Mouse (Mus musculus) ES-CJ7 (cell line): ENCODE measurements at regions not wholly inside any gene's neighbourhood (a gene's known extent, or its start where the extent isn't known, plus 50 kb on each side); places are given as distances from the start of the nearest gene placed in this dataset.
A peak's percentile ranks its signal among the peaks of the same experiment; 100 is the strongest.

Source experiments
- DNase-seq: peaks from one replicate; pipeline ENCODE4 v3.0.0; 2011; ENCODE audit warnings: low read depth, low spot score

- no peak for DNase-seq
Observed at GRCm38 (mm10) chr7:137522450-137522849, 85.0 kb downstream of the Glrx3 start.

DNA sequence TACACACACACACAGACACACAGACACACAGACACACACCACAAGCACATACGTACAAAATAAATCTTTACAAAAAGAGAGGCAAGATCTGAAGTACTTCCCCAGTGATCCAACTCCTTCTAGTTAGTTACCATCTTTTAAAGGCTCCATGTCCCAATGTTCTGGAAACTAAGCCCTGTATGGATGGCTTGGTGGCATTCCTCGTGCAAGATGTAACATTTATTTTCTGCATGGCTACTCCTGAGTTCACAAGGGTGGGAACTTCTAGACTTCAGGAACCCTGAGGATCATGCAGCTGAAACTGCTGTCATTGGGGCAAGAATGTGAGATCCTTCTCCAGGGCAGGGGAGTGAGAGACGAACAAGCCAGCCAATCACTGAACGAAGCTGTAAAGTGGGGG, 96.1 kb downstream of the Glrx3 start:
- DNase-seq = no peak

DNA sequence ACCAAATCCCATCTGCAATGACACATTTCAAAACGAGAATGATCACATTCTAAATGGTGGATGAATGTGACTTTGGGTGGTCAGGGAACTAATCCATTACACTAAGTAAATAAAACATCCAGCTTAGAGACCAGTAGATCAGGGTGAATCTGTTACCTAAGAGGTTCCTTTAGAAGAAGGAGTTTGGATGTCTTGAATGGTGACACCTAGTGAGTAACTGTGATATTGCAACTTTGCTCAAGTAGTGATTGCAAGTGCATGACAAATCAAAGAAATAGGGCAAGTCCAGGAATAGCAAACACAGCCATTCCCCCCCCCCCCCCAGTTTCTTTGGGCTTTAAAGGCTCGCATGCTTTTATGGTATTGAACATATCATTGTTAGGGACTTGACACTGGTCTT, 112.6 kb downstream of the Glrx3 start:
- DNase-seq = peak; percentile 79

GRCm38 (mm10) chr7:137552551-137553198, 115.3 kb downstream of the Glrx3 start:
- no peak for DNase-seq

DNA sequence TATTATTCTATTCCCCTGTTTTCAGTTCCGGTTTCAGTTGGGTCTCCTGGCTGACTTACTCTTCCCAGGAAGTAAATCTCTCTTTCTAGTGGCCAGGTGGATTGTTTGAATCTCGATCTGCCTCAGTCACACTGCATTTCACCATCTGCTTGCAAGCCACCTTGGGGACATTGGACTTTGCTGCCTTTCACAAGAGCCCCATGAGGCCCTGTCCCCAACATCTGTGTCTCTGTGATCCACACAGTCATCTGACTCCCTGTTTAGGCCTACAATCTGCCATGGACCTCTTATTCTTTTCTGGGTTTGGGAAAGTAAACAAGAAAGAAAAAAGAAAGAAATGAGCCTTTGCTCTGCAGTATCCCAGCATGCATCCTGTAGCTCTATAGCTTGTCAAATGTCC, 118.1 kb downstream of the Glrx3 start:
- DNase-seq = no peak

DNA sequence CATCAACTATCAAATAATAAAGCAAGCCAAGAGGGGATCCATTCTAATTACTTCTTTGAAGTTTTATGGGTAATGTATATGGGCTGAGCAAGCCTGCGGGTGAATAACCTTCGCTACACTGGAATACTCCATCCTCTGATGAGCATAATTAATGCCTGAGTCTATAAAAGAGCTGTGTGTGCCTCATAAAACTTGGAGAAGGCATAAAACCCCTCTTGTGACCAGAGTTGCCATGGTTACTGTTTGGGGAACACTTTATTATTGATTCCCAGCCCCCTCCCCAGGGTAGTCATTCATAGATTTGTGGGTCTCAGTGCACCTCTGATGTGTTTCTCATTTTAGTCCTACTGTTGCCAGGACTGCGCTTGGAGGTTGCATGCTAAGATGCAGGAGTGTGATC, 120.0 kb downstream of the Glrx3 start:
- DNase-seq = no peak

- no peak for DNase-seq
Observed at GRCm38 (mm10) chr7:137558871-137559270, 121.5 kb downstream of the Glrx3 start.

GRCm38 (mm10) chr7:137570199-137570598, 132.8 kb downstream of the Glrx3 start:
- DNase-seq = peak; percentile 96

DNA sequence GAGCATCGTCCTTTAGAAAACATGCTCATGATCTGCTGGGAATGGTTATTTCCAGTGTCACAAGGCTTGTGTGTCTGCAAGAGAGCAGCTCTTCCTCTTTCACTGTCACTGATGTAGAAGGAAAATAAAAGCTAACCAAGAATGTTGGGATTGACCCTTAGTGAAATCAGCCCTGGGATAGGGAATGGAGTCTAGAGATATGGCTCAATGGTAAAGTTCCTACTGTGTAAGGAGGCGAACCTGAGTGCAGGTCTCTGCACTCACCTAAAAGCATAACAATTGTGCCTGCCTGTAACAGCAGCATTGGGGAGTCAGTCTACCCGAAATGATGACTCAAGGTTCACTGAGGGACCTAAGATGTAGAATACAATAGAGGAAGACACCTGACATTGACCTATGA, 138.1 kb downstream of the Glrx3 start:
- DNase-seq = no peak

DNA sequence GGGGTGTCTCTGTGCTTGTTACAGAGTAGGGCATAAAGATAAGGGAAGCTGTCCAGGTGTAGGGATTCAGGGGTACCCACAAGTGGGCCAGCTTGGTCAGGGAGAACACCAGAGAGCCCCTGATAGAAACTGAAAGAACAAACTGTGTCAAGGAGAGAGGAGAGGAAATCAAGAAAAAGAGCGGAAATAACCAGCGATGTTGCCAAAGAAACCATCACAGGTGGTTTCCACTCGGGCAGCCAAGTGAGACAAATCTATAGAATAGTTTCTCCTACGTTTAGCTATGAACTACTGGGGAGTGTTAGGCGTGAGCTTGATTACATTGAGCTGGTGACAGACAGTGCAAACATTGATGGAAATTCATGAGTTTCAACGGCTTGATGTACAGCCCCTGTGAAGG, 138.8 kb downstream of the Glrx3 start:
- no peak for DNase-seq

DNA sequence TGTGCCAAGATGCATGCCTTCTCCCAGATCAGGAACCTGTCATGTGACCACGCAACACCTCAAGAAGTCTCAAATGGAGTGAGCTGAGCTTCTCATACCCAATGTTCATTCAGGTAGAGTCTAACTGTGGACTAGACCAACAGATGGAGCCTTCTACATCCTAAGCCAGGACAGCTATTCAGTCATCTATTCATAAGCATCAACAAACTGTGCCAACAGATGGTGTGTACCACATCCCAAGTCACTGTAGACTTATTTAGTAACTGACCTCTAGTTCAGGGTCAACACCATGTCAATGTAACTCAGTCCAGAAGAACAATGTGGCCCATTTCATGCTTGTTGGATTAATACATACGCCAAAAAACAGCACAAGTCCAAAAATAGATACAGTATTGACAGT, 146.1 kb downstream of the Glrx3 start:
- no peak for DNase-seq

GRCm38 (mm10) chr7:137584916-137585315, 147.5 kb downstream of the Glrx3 start:
- DNase-seq = peak; percentile 9

DNA sequence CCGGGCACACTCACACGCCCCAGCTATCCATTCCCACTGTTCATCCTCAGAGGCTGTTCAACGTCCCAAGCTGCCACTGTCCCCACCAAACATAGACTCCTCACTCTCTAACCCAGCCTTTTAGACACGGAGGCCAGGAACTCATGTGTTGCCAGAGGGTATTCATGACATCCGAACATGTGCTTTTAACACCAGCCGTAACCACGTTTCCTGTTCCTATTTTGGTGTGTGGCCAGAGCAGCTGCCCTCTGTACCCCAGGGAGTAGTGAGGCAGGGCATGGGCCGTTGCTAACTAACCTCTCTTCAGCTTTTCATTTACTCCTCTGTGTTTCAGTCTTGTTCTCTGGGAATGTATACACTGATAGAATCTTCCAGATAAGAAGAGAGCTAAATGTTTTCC, 156.2 kb downstream of the Glrx3 start:
- DNase-seq = no peak

GRCm38 (mm10) chr7:137595567-137595966, 158.2 kb downstream of the Glrx3 start:
- no peak for DNase-seq

GRCm38 (mm10) chr7:137596161-137596560, 158.7 kb downstream of the Glrx3 start:
- no peak for DNase-seq

DNA sequence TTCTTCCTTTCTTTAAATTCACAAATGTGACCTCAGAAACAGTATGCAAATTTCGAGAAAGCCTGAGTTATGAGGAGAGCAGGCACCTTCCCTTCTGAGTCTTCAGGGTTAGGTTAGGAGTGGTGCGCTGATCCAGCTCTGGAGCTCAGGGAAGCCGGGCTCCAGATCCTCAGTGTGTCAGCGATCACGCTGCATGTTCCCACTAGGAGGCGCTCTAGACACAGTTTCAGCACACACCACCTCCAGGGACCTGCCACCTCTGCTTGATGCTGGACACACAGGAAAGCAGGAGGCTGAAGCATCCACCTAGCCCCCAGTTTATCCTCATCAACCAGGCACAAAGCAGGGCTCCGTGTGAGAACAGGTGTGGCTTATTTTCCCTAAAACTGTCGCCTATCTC, 165.6 kb downstream of the Glrx3 start:
- DNase-seq = peak; percentile 74

DNA sequence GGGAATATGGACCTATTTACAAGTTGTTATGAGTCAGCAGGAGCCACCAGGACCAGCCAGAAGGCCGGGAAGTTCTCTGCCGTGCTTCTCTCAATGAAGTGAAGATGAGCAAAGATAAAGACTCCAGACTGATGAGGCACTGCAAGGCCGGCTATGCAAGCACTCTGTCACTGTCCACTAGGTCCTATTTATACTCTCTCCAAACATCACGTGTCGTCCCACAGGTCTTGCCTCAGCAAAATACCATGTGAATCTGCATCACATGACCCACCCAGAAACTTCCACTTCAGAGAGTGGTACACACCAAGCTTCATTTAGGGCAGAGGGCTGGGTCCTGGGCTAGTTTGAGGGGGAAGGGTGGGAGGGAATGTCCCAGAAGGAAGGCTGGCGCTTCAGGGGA, 172.3 kb downstream of the Glrx3 start:
- no peak for DNase-seq

DNA sequence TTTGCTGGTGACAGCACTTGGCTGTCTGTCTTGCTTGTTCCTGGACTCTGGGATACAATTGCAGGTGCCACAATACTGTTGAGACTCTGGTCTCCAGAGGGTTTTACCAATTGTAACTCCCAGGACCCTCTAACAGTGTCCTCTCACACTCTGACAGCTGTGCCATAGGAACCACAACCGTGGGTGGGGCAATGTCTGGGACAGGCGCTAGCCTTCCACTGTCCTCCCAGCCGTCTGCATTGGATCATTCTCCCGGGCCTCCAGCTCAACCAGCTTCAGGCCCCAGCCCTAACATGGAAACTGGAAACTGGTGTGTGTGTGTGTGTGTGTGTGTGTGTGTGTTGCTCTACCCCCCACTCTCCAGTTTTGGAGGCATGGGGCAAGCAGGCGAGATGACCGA, 173.9 kb downstream of the Glrx3 start:
- no peak for DNase-seq

- DNase-seq = no peak
Observed at GRCm38 (mm10) chr7:137611891-137612522, 174.6 kb downstream of the Glrx3 start.

DNA sequence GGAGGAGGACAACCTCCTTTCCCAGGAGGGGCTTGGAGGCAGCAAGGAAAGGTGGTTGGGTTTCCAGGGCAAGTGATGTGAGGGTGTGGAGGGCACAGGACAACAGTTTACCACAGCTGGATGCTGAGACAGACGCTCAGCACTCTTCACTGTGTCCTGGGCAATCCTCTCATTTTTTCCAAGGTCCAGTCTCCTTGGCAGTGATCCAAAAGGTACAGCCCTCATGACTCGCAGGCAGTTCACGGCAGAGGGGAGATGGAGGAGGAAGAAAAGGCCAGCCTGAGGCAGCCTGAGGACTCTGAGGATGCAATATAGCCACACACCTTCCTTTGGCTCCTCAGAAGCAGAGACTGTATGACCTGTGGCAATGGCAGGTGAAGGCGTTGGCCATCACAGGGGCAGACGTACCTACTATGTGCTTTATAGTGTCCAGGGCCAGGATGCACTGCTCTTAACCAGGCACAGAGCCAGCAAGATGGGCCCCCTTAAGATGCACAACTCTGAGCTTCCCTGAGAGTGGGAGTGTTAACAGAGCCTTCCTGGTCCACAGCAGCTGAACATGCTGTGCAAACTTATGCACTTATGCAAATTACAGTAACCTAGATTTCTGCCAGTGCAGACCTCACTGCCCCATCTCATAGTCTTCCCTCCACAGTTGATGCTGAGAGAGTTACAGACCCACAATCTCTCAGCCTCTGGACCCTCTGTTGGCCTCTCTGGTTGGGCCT, 181.2 kb downstream of the Glrx3 start:
- DNase-seq = no peak

DNA sequence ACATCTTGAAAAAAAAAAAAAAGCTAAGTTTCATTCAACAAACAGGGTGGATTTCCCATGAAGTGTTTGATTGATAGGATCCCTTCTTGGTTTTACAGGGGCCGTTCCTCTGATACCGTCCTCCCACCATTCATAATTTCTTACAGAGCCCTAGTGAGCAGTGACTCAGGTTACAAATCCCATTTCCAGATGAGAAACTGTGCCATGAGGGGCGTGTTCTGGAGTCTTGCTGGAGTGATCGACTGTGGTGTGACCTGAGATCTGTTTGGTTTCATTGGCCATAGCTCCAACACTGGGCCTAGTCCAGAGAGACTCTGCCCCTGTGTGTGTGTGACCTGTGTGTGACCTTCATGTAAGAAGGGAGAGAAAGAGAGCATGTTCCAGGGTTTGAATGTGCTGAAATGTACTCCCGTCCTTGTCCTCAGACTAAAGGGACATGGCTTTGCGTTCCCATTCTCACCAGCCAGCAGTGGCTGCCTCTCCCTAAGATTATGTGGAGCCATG, 181.9 kb downstream of the Glrx3 start:
- DNase-seq = no peak

DNA sequence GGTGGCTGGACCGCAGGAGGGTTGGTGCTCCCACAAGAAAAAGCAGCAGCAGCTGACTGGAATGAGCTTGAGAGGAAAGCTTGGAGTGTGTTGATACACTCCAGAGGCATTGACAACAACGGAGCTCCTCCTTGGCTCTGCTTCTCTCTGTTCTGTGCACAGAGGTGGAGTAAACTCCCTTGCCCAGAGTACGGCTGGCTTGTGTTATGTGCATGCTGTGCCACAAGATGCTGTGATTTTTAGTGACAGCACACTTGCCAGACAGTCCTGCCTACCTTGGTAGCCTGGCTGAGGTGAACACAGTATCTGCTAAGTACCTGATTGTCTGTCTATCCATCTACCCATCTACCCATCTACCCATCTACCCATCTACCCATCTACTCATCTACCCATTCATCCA, 190.9 kb downstream of the Glrx3 start:
- DNase-seq = no peak

- DNase-seq = no peak
Observed at GRCm38 (mm10) chr7:137629540-137629939, 192.1 kb downstream of the Glrx3 start.
